Mouse (Mus musculus) ovary, adult 2 months (tissue): ENCODE results near the gene Klk1b16. TPM values are rescaled to one million over a fixed set of nuclear protein-coding genes. Genes with fewer than 3 reads are reported as not detected.

Experiments used
- polyA plus RNA-seq: library from polyadenylated mRNA; depleted of rRNA; stranded (reverse); fragments of >200 nt; gene quantifications from 2 replicates; pipeline ENCODE4 v1.2.3, GENCODE M21; 2012; rRNA removed

The Klk1b16 gene
- polyA plus RNA-seq, result not detected in 2 replicates

GRCm38 (mm10) chr7:44136467-44136866, at the start of gene Klk1b16:
Klk1b16 (plus strand) TSS chr7:44136767.

GRCm38 (mm10) chr7:44102028-44102427, 34.5 kb upstream of the Klk1b16 start, which contains the start of gene Klk1b21:
Klk1b21 (plus strand) TSS chr7:44102328.

GRCm38 (mm10) chr7:44112373-44112772, 24.2 kb upstream of the Klk1b16 start, which contains the start of gene Klk1b22:
Klk1b22 (plus strand) TSS chr7:44112673.

GRCm38 (mm10) chr7:44187936-44188335, 51.4 kb downstream of the Klk1b16 start, which contains the start of gene Klk1b24:
Klk1b24 (plus strand) TSS chr7:44188236.

Other genes with a start within 250 kb of the Klk1b16 start
- gene Klk15, start 203.0 kb upstream of the Klk1b16 start, polyA plus RNA-seq, result 0.59 and 0.73 TPM in 2 replicates
- not detected in 2 replicates for gene Klk1b8, start 186.1 kb upstream of the Klk1b16 start, polyA plus RNA-seq
- gene Klk1b1, start 170.0 kb upstream of the Klk1b16 start, polyA plus RNA-seq, result not detected in 2 replicates
- gene Klk1b9, start 160.7 kb upstream of the Klk1b16 start, polyA plus RNA-seq, result not detected in 2 replicates
- 0.35 and 1.4 TPM in 2 replicates for gene Klk1b11, start 140.9 kb upstream of the Klk1b16 start, polyA plus RNA-seq
- not detected in 2 replicates for gene Klk1b26, start 124.6 kb upstream of the Klk1b16 start, polyA plus RNA-seq
- gene Klk1b27, start 84.5 kb upstream of the Klk1b16 start, polyA plus RNA-seq, result 1.3 and 2.2 TPM in 2 replicates
- gene Klk1b21, start 34.4 kb upstream of the Klk1b16 start, polyA plus RNA-seq, result 10.8 and 17.1 TPM in 2 replicates
- gene Klk1b22, start 24.1 kb upstream of the Klk1b16 start, polyA plus RNA-seq, result 1.5 TPM in 1 of 2 replicates, not detected in the other
- 4.4 and 5.6 TPM in 2 replicates for gene Klk1b24, start 51.5 kb downstream of the Klk1b16 start, polyA plus RNA-seq
- gene Klk1b3, start 61.4 kb downstream of the Klk1b16 start, polyA plus RNA-seq, result not detected in 2 replicates
- gene Klk1b4, start 70.7 kb downstream of the Klk1b16 start, polyA plus RNA-seq, result not detected in 2 replicates
- 0.15 and 0.29 TPM in 2 replicates for gene Klk1b5, start 79.2 kb downstream of the Klk1b16 start, polyA plus RNA-seq
- 10.3 and 15.0 TPM in 2 replicates for gene Klk1, start 88.6 kb downstream of the Klk1b16 start, polyA plus RNA-seq
- not detected in 2 replicates for gene Gm36864, start 99.4 kb downstream of the Klk1b16 start, polyA plus RNA-seq
- 1.7 and 1.9 TPM in 2 replicates for gene 1700028J19Rik, start 109.9 kb downstream of the Klk1b16 start, polyA plus RNA-seq
- gene 2410002F23Rik, start 110.0 kb downstream of the Klk1b16 start, polyA plus RNA-seq, result 302 and 308 TPM in 2 replicates
- gene Acp4, start 120.6 kb downstream of the Klk1b16 start, polyA plus RNA-seq, result 0.14 and 0.29 TPM in 2 replicates
- not detected in 2 replicates for gene Gm15517, start 124.7 kb downstream of the Klk1b16 start, polyA plus RNA-seq
- 17.9 and 24.7 TPM in 2 replicates for gene Clec11a, start 170.1 kb downstream of the Klk1b16 start, polyA plus RNA-seq
- 1.6 and 1.7 TPM in 2 replicates for gene Shank1, start 173.5 kb downstream of the Klk1b16 start, polyA plus RNA-seq
- 5.9 and 6.5 TPM in 2 replicates for gene Syt3, start 247.3 kb downstream of the Klk1b16 start, polyA plus RNA-seq
- 2.6 and 2.8 TPM in 2 replicates for gene 1700008O03Rik, start 249.1 kb downstream of the Klk1b16 start, polyA plus RNA-seq